Mouse (Mus musculus) CH12.LX (cell line): ENCODE data around the gene Ubash3b. TPM values are rescaled to one million over a fixed set of nuclear protein-coding genes. Genes with fewer than 3 reads are reported as not detected.
A peak's percentile ranks its signal among the peaks of the same experiment; 100 is the strongest.

Experiments
- DNase-seq: peaks from one replicate; pipeline ENCODE4 v3.0.0-alpha.2; 2013; ENCODE audit errors: extremely low read depth
- H3K27ac ChIP-seq: 2 replicates; pipeline ENCODE4 v1.5.1; 2012; ENCODE audit warnings: low read depth, mild to moderate bottlenecking, control low read depth, moderate library complexity; ENCODE audit not compliant: insufficient read depth
- H3K27me3 ChIP-seq: replicated peaks from 2 replicates; pipeline ENCODE3; 2012; ENCODE audit warnings: inconsistent platforms
- H3K36me3 ChIP-seq, 2 experiments: replicated peaks in 1 of 2; 2 replicates each; pipeline versions ENCODE3 to v1.6.1; 2012; ENCODE audit warnings: inconsistent platforms in 1 of 2, low read length in 1 of 2, mild to moderate bottlenecking in 1 of 2, mixed read lengths in 1 of 2, moderate library complexity in 1 of 2; ENCODE audit not compliant: control insufficient read depth in 1 of 2, insufficient read depth in 1 of 2
- H3K4me1 ChIP-seq, 2 experiments: 2 replicates each; pipeline ENCODE4 v1.6.1; 2012; ENCODE audit warnings: inconsistent platforms in 1 of 2, moderate library complexity in 1 of 2; ENCODE audit not compliant: insufficient read depth in 2 of 2, control insufficient read depth in 1 of 2
- H3K4me2 ChIP-seq: 2 replicates; pipeline ENCODE4 v1.6.1; 2012; ENCODE audit warnings: low read depth, mild to moderate bottlenecking, control low read depth; ENCODE audit not compliant: poor library complexity, insufficient read depth, severe bottlenecking
- H3K4me3 ChIP-seq, 3 experiments: fragments of 150-350 bp in 1 of 3; sonication (generic) in 1 of 3; replicated peaks in 1 of 3; 2 replicates each; pipeline versions ENCODE3 to v1.5.1; 2011 to 2012; ENCODE audit warnings: low read depth in 2 of 3, low read length in 2 of 3, mild to moderate bottlenecking in 2 of 3, moderate library complexity in 2 of 3, control low read depth in 1 of 3, improper control_type of control experiment in 1 of 3, inconsistent platforms in 1 of 3, mixed read lengths in 1 of 3; ENCODE audit not compliant: poor library complexity in 1 of 3
- H3K79me2 ChIP-seq: replicated peaks from 2 replicates; pipeline ENCODE4 v1.6.1; 2012; ENCODE audit warnings: mild to moderate bottlenecking, moderate library complexity; ENCODE audit not compliant: control insufficient read depth, poor library complexity, insufficient read depth, severe bottlenecking; ENCODE audit errors: extremely low read depth
- H3K9ac ChIP-seq: 2 replicates; pipeline ENCODE4 v1.6.1; 2012; ENCODE audit warnings: low read depth, mild to moderate bottlenecking, control low read depth, moderate library complexity; ENCODE audit not compliant: insufficient read depth
- H3K9me3 ChIP-seq: replicated peaks from 2 replicates; pipeline ENCODE3; 2012; ENCODE audit warnings: low read length, inconsistent platforms, mixed read lengths
- BHLHE40 ChIP-seq: IDR thresholded peaks from 2 replicates; pipeline ENCODE4 v1.6.1; 2011; ENCODE audit warnings: mild to moderate bottlenecking, low read depth, low read length, improper control_type of control experiment
- CHD1 ChIP-seq: IDR thresholded peaks from 2 replicates; pipeline ENCODE4 v1.6.1; 2012; ENCODE audit warnings: low read depth, low read length, improper control_type of control experiment, inconsistent platforms
- CTCF ChIP-seq, 2 experiments: IDR thresholded peaks in 1 of 2; conservative IDR thresholded peaks in 1 of 2; 2 replicates each; pipeline ENCODE4 v1.5.1; 2011 to 2012; ENCODE audit warnings: low read depth in 2 of 2, low read length in 2 of 2, improper control_type of control experiment in 1 of 2, inconsistent platforms in 1 of 2, mild to moderate bottlenecking in 1 of 2, moderate library complexity in 1 of 2
- E2F4 ChIP-seq: IDR thresholded peaks from 2 replicates; pipeline ENCODE4 v1.6.1; 2011; ENCODE audit warnings: low read depth, low read length, improper control_type of control experiment; ENCODE audit not compliant: insufficient replicate concordance
- EP300 ChIP-seq: IDR thresholded peaks from 2 replicates; pipeline ENCODE4 v1.6.1; 2011; ENCODE audit warnings: low read length, improper control_type of control experiment
- ETS1 ChIP-seq: conservative IDR thresholded peaks from 2 replicates; pipeline ENCODE4 v1.6.1; 2012; ENCODE audit warnings: low read depth, mild to moderate bottlenecking, inconsistent platforms, low read length, improper control_type of control experiment, moderate library complexity
- IRF4 ChIP-seq: IDR thresholded peaks from 2 replicates; pipeline ENCODE4 v1.6.1; 2014; ENCODE audit warnings: low read depth, mild to moderate bottlenecking, inconsistent platforms, low read length, improper control_type of control experiment
- KAT2A ChIP-seq: IDR thresholded peaks from 2 replicates; pipeline ENCODE4 v1.6.1; 2012; ENCODE audit warnings: low read length, improper control_type of control experiment, inconsistent platforms; ENCODE audit not compliant: insufficient replicate concordance
- MAZ ChIP-seq: IDR thresholded peaks from 2 replicates; pipeline ENCODE4 v1.6.1; 2012; ENCODE audit warnings: low read depth, mild to moderate bottlenecking, inconsistent platforms, low read length, improper control_type of control experiment, moderate library complexity
- MEF2A ChIP-seq: IDR thresholded peaks from 2 replicates; pipeline ENCODE4 v1.6.1; 2014; ENCODE audit warnings: low read depth, mild to moderate bottlenecking, inconsistent platforms, low read length, improper control_type of control experiment, borderline replicate concordance
- MYC ChIP-seq: IDR thresholded peaks from 2 replicates; pipeline ENCODE4 v1.6.1; 2011; ENCODE audit warnings: low read depth, mild to moderate bottlenecking, improper control_type of control experiment, low read length
- POLR2A ChIP-seq: IDR thresholded peaks from 2 replicates; pipeline ENCODE4 v1.6.1; 2011; ENCODE audit warnings: low read depth, mild to moderate bottlenecking, improper control_type of control experiment, low read length
- POLR2AphosphoS2 ChIP-seq: IDR thresholded peaks from 2 replicates; pipeline ENCODE4 v1.6.1; 2011; ENCODE audit warnings: low read depth, low read length, improper control_type of control experiment
- SMC3 ChIP-seq: IDR thresholded peaks from 2 replicates; pipeline ENCODE4 v1.6.1; 2011; ENCODE audit warnings: low read depth, low read length, improper control_type of control experiment
- TBP ChIP-seq: conservative IDR thresholded peaks from 2 replicates; pipeline ENCODE4 v1.6.1; 2011; ENCODE audit warnings: low read depth, low read length, improper control_type of control experiment
- TCF12 ChIP-seq: IDR thresholded peaks from 2 replicates; pipeline ENCODE4 v1.6.1; 2014; ENCODE audit warnings: low read depth, mild to moderate bottlenecking, inconsistent platforms, low read length, improper control_type of control experiment
- USF1 ChIP-seq: IDR thresholded peaks from 2 replicates; pipeline ENCODE4 v1.6.1; 2014; ENCODE audit warnings: low read depth, mild to moderate bottlenecking, inconsistent platforms, low read length, improper control_type of control experiment
- USF2 ChIP-seq: conservative IDR thresholded peaks from 2 replicates; pipeline ENCODE4 v1.6.1; 2011; ENCODE audit warnings: low read depth, low read length, improper control_type of control experiment
- ZC3H11A ChIP-seq: IDR thresholded peaks from 2 replicates; pipeline ENCODE4 v1.6.1; 2012; ENCODE audit warnings: low read depth, mild to moderate bottlenecking, inconsistent platforms, low read length, improper control_type of control experiment
- dilution Hi-C: fragments of 300-500 bp; cut with MboI; formaldehyde crosslinking; loops from 2 replicates; pipeline ENCODE4 v1.14.3; 2020; ENCODE audit warnings: low sequenced_read_pairs; ENCODE audit not compliant: extremely low pct_unique_long_range_greater_than_20kb, extremely low pct_ligation_motif_present
- in situ Hi-C: fragments of 300-500 bp; cut with MboI; formaldehyde crosslinking; loops from 3 replicates; pipeline ENCODE4 v1.14.3; 2019; ENCODE audit warnings: low sequenced_read_pairs, low pct_ligation_motif_present, low pct_unique_long_range_greater_than_20kb, mixed read lengths
- polyA plus RNA-seq: library from polyadenylated mRNA; unstranded; fragments of >175 nt; gene quantifications from 2 replicates; pipeline ENCODE4 v1.2.1, GENCODE M21; 2012; ENCODE audit warnings: low read depth; ENCODE audit not compliant: insufficient read length
- total RNA-seq, 2 experiments: library from RNA; depleted of rRNA; stranded (reverse); fragments of 300-350 nt in 1 of 2; fragments of >200 nt in 1 of 2; gene quantifications; 2 replicates each; pipeline ENCODE4 v1.2.3; 2012 to 2014

Gene Ubash3b
- total and polyA plus RNA-seq, 3 experiments = 2.8 to 4.6 (median 4.2) TPM

GRCm38 (mm10) chr9:41122390-41123110 is 38.9 kb downstream of the Ubash3b start:
- Histone ChIP-seq H3K9ac (no peak overlapping the region), H3K9me3 (no peaks in the 10 kb centered on the region), H3K27me3 (no peaks in the 10 kb centered on the region), H3K4me1 (peaks cover 14 to 36% of the 10 kb centered on the region in 2 experiments), H3K4me3 (no peak overlapping the region), H3K27ac (no peak overlapping the region), H3K4me2 (no peak overlapping the region), H3K79me2 (no peaks in the 10 kb centered on the region), H3K36me3 (peaks cover 0 to 4% of the 10 kb centered on the region in 2 experiments)
- in situ Hi-C loops (loop anchor here (5.0 kb wide), 1 partner anchor 35 kb away; no protein-coding TSS in a partner anchor), dilution Hi-C loops (no loop called here)
- DNase-seq = no peak
- TF ChIP-seq MYC (no peak), CTCF (conservative IDR thresholded peaks at IDR 0.05 in 1 of 2, IDR thresholded peaks at IDR 0.05 in 1 of 2; ENCODE audit: low read depth in 2 of 2, low read length in 2 of 2) (no peak), CHD1 (no peak)

- in situ Hi-C loops = loop anchor here (5.0 kb wide), 1 partner anchor 35 kb away; no protein-coding TSS in a partner anchor
- Histone ChIP-seq H3K27ac (no peak overlapping the region), H3K27me3 (no peaks in the 10 kb centered on the region), H3K9ac (no peak overlapping the region), H3K4me3 (no peak overlapping the region), H3K9me3 (no peaks in the 10 kb centered on the region), H3K36me3 (peaks cover 0 to 4% of the 10 kb centered on the region in 2 experiments), H3K79me2 (no peaks in the 10 kb centered on the region), H3K4me1 (peaks cover 12 to 32% of the 10 kb centered on the region in 2 experiments), H3K4me2 (no peak overlapping the region)
- no peak for DNase-seq
- dilution Hi-C loops = no loop called here
- TF ChIP-seq USF2 (no peak), POLR2AphosphoS2 (no peak), SMC3 (no peak), MAZ (no peak)
Measured at GRCm38 (mm10) chr9:41121701-41122354, 39.7 kb downstream of the Ubash3b start.

GRCm38 (mm10) chr9:41119958-41120357 is 41.5 kb downstream of the Ubash3b start:
- Histone ChIP-seq H3K4me3 (no peak overlapping the region), H3K36me3 (peaks cover 0 to 2% of the 10 kb centered on the region in 2 experiments), H3K4me1 (peaks cover 14 to 37% of the 10 kb centered on the region in 2 experiments), H3K27ac (no peak overlapping the region), H3K4me2 (peak overlapping the region; percentile 15; the same call in 1 of the 2 replicates), H3K9ac (no peak overlapping the region), H3K27me3 (no peaks in the 10 kb centered on the region), H3K9me3 (no peaks in the 10 kb centered on the region), H3K79me2 (no peaks in the 10 kb centered on the region)
- dilution Hi-C loops = no loop called here
- peak; percentile 54; the same call in 1 of the 2 replicates for TF ChIP-seq IRF4
- TF ChIP-seq KAT2A = no peak
- no peak for TF ChIP-seq TBP
- TF ChIP-seq MAZ = no peak
- peak; percentile 49 for TF ChIP-seq EP300
- TF ChIP-seq MEF2A = peak; percentile 84
- no peak for TF ChIP-seq POLR2A
- no peak for TF ChIP-seq USF1
- TF ChIP-seq ETS1 = peak; percentile 52
- peak; percentile 40 for TF ChIP-seq BHLHE40
- TF ChIP-seq E2F4 = no peak
- TF ChIP-seq TCF12 = peak; percentile 57
- no peak for TF ChIP-seq ZC3H11A
- DNase-seq = no peak
- in situ Hi-C loops = loop anchor here (5.0 kb wide), 1 partner anchor 37 kb away; no protein-coding TSS in a partner anchor
